Mouse (Mus musculus): Measurements from ENCODE around the gene Rnf144b. TPM values are rescaled to one million over a fixed set of nuclear protein-coding genes. Genes with fewer than 3 reads are reported as not detected.

Rnf144b gene
- polyA plus RNA-seq, 1 experiment from 2014 or later: 1.5 TPM

DNA sequence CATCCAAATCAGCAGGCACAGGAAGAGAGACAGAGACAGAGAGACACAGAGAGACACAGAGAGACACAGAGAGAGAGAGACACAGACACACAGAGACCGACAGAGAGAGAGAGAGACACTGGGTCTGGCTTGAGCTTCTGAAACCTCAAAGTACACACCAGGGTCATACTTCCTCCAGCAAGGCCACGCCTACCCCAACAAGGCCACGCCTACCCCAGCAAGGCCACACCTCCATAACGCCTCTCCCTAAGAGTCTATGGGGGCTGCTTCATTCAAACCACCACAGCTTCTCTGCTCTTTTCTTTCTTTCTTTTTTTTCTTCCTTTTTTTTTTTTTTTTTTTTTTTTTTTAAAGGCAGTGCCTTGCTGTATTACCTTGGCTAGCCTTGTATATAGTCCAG is 88.0 kb downstream of the Rnf144b start:
- no peak overlapping the region for H3K4me2 ChIP-seq (replicated peaks; ENCODE audit: low read depth, low read length)
- H3K4me3 ChIP-seq (ENCODE audit: low read depth, low read length): no peak overlapping the region

GRCm38 (mm10) chr13:47210992-47211391 is 88.5 kb downstream of the Rnf144b start:
- H3K4me2 ChIP-seq (replicated peaks; ENCODE audit: low read depth, low read length): no peak overlapping the region
- no peak for ATAC-seq (ENCODE audit: insufficient number of reproducible peaks, insufficient read depth, low FRiP score, low read depth)
- H3K9ac ChIP-seq (replicated peaks; ENCODE audit: low read depth, low read length): no peak overlapping the region
- H3K4me3 ChIP-seq (ENCODE audit: low read depth, low read length): no peak overlapping the region
- H3K4me1 ChIP-seq (ENCODE audit: control insufficient read depth, insufficient read depth, low read length): no peaks in the 10 kb centered on the region
- no peaks in the 10 kb centered on the region for H3K9me3 ChIP-seq (ENCODE audit: control insufficient read depth, low read depth, low read length)
- no peaks in the 10 kb centered on the region for H3K36me3 ChIP-seq (ENCODE audit: control insufficient read depth, insufficient read depth, low read length)
- no peaks in the 10 kb centered on the region for H3K27me3 ChIP-seq (ENCODE audit: control insufficient read depth, insufficient read depth, low read length)
- 58% methylated on average over 6 of the region's 6 CpGs for WGBS
- no peak overlapping the region for H3K27ac ChIP-seq (ENCODE audit: low read length)

More for the DNA sequence above, 88.0 kb downstream of the Rnf144b start:
- WGBS: 70% methylated on average over 4 of the region's 4 CpGs
- Histone ChIP-seq H3K9ac (replicated peaks; ENCODE audit: low read depth, low read length) (no peak overlapping the region), H3K27ac (ENCODE audit: low read length) (no peak overlapping the region), H3K4me1 (ENCODE audit: control insufficient read depth, insufficient read depth, low read length) (no peaks in the 10 kb centered on the region), H3K36me3 (ENCODE audit: control insufficient read depth, insufficient read depth, low read length) (no peaks in the 10 kb centered on the region), H3K9me3 (ENCODE audit: control insufficient read depth, low read depth, low read length) (no peaks in the 10 kb centered on the region), H3K27me3 (ENCODE audit: control insufficient read depth, insufficient read depth, low read length) (no peaks in the 10 kb centered on the region)
- ATAC-seq (ENCODE audit: insufficient number of reproducible peaks, insufficient read depth, low FRiP score, low read depth): no peak

- 78% methylated on average over 7 of the region's 7 CpGs for WGBS
- no peaks in the 10 kb centered on the region for H3K9me3 ChIP-seq (ENCODE audit: control insufficient read depth, low read depth, low read length)
Observed at GRCm38 (mm10) chr13:47211581-47211980, 89.1 kb downstream of the Rnf144b start.

GRCm38 (mm10) chr13:47213817-47214216 is 91.4 kb downstream of the Rnf144b start:
- H3K27me3 ChIP-seq (ENCODE audit: control insufficient read depth, insufficient read depth, low read length): no peaks in the 10 kb centered on the region
- H3K27ac ChIP-seq (ENCODE audit: low read length): no peak overlapping the region
- no peak overlapping the region for H3K4me3 ChIP-seq (ENCODE audit: low read depth, low read length)
- ATAC-seq (ENCODE audit: insufficient number of reproducible peaks, insufficient read depth, low FRiP score, low read depth): no peak
- H3K9me3 ChIP-seq (ENCODE audit: control insufficient read depth, low read depth, low read length): no peaks in the 10 kb centered on the region
- no peak overlapping the region for H3K9ac ChIP-seq (replicated peaks; ENCODE audit: low read depth, low read length)
- WGBS: 92% methylated on average over 10 of the region's 10 CpGs
- H3K4me1 ChIP-seq (ENCODE audit: control insufficient read depth, insufficient read depth, low read length): no peaks in the 10 kb centered on the region
- no peak overlapping the region for H3K4me2 ChIP-seq (replicated peaks; ENCODE audit: low read depth, low read length)
- H3K36me3 ChIP-seq (ENCODE audit: control insufficient read depth, insufficient read depth, low read length): no peaks in the 10 kb centered on the region

More at GRCm38 (mm10) chr13:47211581-47211980, 89.1 kb downstream of the Rnf144b start:
- Histone ChIP-seq H3K27ac (ENCODE audit: low read length) (no peak overlapping the region), H3K4me2 (replicated peaks; ENCODE audit: low read depth, low read length) (no peak overlapping the region), H3K36me3 (ENCODE audit: control insufficient read depth, insufficient read depth, low read length) (no peaks in the 10 kb centered on the region), H3K4me1 (ENCODE audit: control insufficient read depth, insufficient read depth, low read length) (no peaks in the 10 kb centered on the region), H3K9ac (replicated peaks; ENCODE audit: low read depth, low read length) (no peak overlapping the region), H3K27me3 (ENCODE audit: control insufficient read depth, insufficient read depth, low read length) (no peaks in the 10 kb centered on the region), H3K4me3 (ENCODE audit: low read depth, low read length) (no peak overlapping the region)
- ATAC-seq (ENCODE audit: insufficient number of reproducible peaks, insufficient read depth, low FRiP score, low read depth): no peak

GRCm38 (mm10) chr13:47214895-47215294 is 92.4 kb downstream of the Rnf144b start:
- no peak overlapping the region for H3K27ac ChIP-seq (ENCODE audit: low read length)
- WGBS: 65% methylated on average over 5 of the region's 5 CpGs
- H3K27me3 ChIP-seq (ENCODE audit: control insufficient read depth, insufficient read depth, low read length): no peaks in the 10 kb centered on the region
- H3K36me3 ChIP-seq (ENCODE audit: control insufficient read depth, insufficient read depth, low read length): no peaks in the 10 kb centered on the region
- H3K9ac ChIP-seq (replicated peaks; ENCODE audit: low read depth, low read length): no peak overlapping the region
- no peak overlapping the region for H3K4me2 ChIP-seq (replicated peaks; ENCODE audit: low read depth, low read length)
- H3K4me1 ChIP-seq (ENCODE audit: control insufficient read depth, insufficient read depth, low read length): no peaks in the 10 kb centered on the region
- no peak for ATAC-seq (ENCODE audit: insufficient number of reproducible peaks, insufficient read depth, low FRiP score, low read depth)
- H3K9me3 ChIP-seq (ENCODE audit: control insufficient read depth, low read depth, low read length): no peaks in the 10 kb centered on the region
- no peak overlapping the region for H3K4me3 ChIP-seq (ENCODE audit: low read depth, low read length)

- Histone ChIP-seq H3K4me3 (ENCODE audit: low read depth, low read length) (no peak overlapping the region), H3K9me3 (ENCODE audit: control insufficient read depth, low read depth, low read length) (no peaks in the 10 kb centered on the region), H3K36me3 (ENCODE audit: control insufficient read depth, insufficient read depth, low read length) (no peaks in the 10 kb centered on the region), H3K4me2 (replicated peaks; ENCODE audit: low read depth, low read length) (no peak overlapping the region), H3K9ac (replicated peaks; ENCODE audit: low read depth, low read length) (no peak overlapping the region), H3K4me1 (ENCODE audit: control insufficient read depth, insufficient read depth, low read length) (no peaks in the 10 kb centered on the region), H3K27ac (ENCODE audit: low read length) (no peak overlapping the region), H3K27me3 (ENCODE audit: control insufficient read depth, insufficient read depth, low read length) (no peaks in the 10 kb centered on the region)
- no peak for ATAC-seq (ENCODE audit: insufficient number of reproducible peaks, insufficient read depth, low FRiP score, low read depth)
- WGBS: 79% methylated on average over 20 of the region's 20 CpGs
Observed at GRCm38 (mm10) chr13:47215815-47216585, 93.5 kb downstream of the Rnf144b start.

- no peaks in the 10 kb centered on the region for H3K4me1 ChIP-seq (ENCODE audit: control insufficient read depth, insufficient read depth, low read length)
- 77% methylated on average over 5 of the region's 5 CpGs for WGBS
- no peaks in the 10 kb centered on the region for H3K27me3 ChIP-seq (ENCODE audit: control insufficient read depth, insufficient read depth, low read length)
- H3K36me3 ChIP-seq (ENCODE audit: control insufficient read depth, insufficient read depth, low read length): no peaks in the 10 kb centered on the region
- H3K27ac ChIP-seq (ENCODE audit: low read length): no peak overlapping the region
- H3K4me3 ChIP-seq (ENCODE audit: low read depth, low read length): no peak overlapping the region
- no peak overlapping the region for H3K9ac ChIP-seq (replicated peaks; ENCODE audit: low read depth, low read length)
- no peak overlapping the region for H3K4me2 ChIP-seq (replicated peaks; ENCODE audit: low read depth, low read length)
- H3K9me3 ChIP-seq (ENCODE audit: control insufficient read depth, low read depth, low read length): no peaks in the 10 kb centered on the region
- ATAC-seq (ENCODE audit: insufficient number of reproducible peaks, insufficient read depth, low FRiP score, low read depth): no peak
Observed at GRCm38 (mm10) chr13:47217107-47217571, 94.7 kb downstream of the Rnf144b start.

DNA sequence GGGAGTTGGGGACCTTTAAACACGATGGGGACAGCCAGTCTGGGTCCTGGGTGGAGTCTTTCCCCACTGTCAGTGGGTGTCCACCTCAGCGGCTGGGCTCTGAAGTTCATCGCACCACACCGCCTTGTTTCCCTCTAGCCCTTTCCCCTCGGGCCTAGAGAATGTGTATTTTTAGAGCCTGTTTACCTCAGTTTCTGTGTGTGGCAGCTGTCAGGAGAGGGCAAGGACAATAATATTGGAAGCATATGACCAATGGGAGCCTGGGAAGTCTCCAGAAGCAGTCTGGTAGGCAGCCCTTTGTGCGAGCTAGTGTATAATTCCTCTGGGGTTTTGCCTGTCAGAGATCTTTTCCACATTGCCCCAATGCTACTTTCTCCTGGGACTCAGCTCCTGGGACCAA is 95.9 kb downstream of the Rnf144b start:
- Histone ChIP-seq H3K4me3 (ENCODE audit: low read depth, low read length) (no peak overlapping the region), H3K9me3 (ENCODE audit: control insufficient read depth, low read depth, low read length) (no peaks in the 10 kb centered on the region), H3K27ac (ENCODE audit: low read length) (no peak overlapping the region), H3K27me3 (ENCODE audit: control insufficient read depth, insufficient read depth, low read length) (no peaks in the 10 kb centered on the region), H3K4me2 (replicated peaks; ENCODE audit: low read depth, low read length) (no peak overlapping the region), H3K9ac (replicated peaks; ENCODE audit: low read depth, low read length) (no peak overlapping the region), H3K4me1 (ENCODE audit: control insufficient read depth, insufficient read depth, low read length) (no peaks in the 10 kb centered on the region), H3K36me3 (ENCODE audit: control insufficient read depth, insufficient read depth, low read length) (no peaks in the 10 kb centered on the region)
- WGBS: 70% methylated on average over 6 of the region's 6 CpGs
- no peak for ATAC-seq (ENCODE audit: insufficient number of reproducible peaks, insufficient read depth, low FRiP score, low read depth)

DNA sequence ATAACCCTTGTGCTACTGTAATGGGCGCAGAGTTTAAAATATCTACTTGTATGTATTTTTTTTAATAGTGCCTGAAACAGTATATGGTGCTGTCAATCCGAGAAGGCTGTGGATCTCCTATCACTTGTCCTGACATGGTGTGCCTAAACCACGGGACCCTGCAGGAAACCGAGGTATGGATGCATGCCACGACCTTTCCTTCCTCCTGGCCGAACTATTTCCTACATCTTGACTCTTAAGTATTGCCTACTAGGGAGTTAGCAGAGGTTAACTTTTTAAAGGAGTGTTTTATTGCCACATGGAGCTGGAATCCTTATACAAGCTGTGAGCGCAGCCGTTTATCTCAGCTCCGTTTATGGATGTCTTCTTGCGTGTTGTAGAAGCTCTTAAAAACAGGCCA is 98.0 kb downstream of the Rnf144b start:
- Histone ChIP-seq H3K4me3 (ENCODE audit: low read depth, low read length) (no peak overlapping the region), H3K4me2 (replicated peaks; ENCODE audit: low read depth, low read length) (no peak overlapping the region), H3K9me3 (ENCODE audit: control insufficient read depth, low read depth, low read length) (no peaks in the 10 kb centered on the region), H3K4me1 (ENCODE audit: control insufficient read depth, insufficient read depth, low read length) (0 out of 2 replicates have a peak, but pooled peaks cover 6% of the 10 kb centered on the region), H3K27ac (ENCODE audit: low read length) (no peak overlapping the region), H3K36me3 (ENCODE audit: control insufficient read depth, insufficient read depth, low read length) (no peaks in the 10 kb centered on the region), H3K27me3 (ENCODE audit: control insufficient read depth, insufficient read depth, low read length) (no peaks in the 10 kb centered on the region), H3K9ac (replicated peaks; ENCODE audit: low read depth, low read length) (no peak overlapping the region)
- 76% methylated on average over 10 of the region's 10 CpGs for WGBS
- no peak for ATAC-seq (ENCODE audit: insufficient number of reproducible peaks, insufficient read depth, low FRiP score, low read depth)
